Comparison of ENCODE assay signal across 34 mouse cellular contexts in the genomic region with DNA sequence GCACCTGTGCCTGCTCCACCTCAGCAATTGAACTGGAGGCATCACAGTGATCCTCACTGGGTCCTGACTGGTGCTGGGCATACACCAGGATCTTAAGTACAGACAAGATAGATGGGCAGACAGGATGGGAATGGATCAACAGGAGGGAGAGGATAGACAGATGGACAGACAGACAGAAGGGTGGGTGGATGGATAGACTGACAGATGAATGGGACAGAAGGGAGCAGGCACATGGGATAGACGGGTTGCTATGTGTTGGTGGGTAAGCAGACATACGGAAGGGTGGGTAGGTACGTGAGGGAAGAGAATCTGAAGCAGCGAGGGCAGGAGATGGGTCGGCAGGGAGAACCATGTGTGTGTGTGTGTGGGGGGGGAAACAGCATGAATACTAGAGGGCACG. TPM values are rescaled to one million over a fixed set of nuclear protein-coding genes. Genes with fewer than 3 reads are reported as not detected.
DNase-seq lines count a peak whose midpoint lies in the region; ATAC-seq lines count a peak whose summit lies in the region.
"Had no signal": no experiment of that assay in that cellular context is flagged by ENCODE, and none has a peak within 500 bp of the region (broad histone marks: within the 10 kb centered on the region; RNA-seq: fewer than 3 reads in every experiment).

No protein-coding gene starts in this region.

- no peak overlapping the region for H3K4me3 ChIP-seq in hindbrain, embryonic 12.5 days
- no peak overlapping the region for H3K4me3 ChIP-seq in hindbrain, embryonic 11.5 days (ENCODE audit: low read depth, low read length)
- H3K4me3 ChIP-seq in megakaryocyte, embryonic 14.5 days (replicated peaks): peak overlapping the region; percentile 20
- H3K4me3 ChIP-seq: heart, adult 2 months; heart, embryonic 12.5 days; kidney, embryonic 15.5 days; limb, embryonic 10.5 days; limb, embryonic 15.5 days; neural tube, embryonic 12.5 days had no signal

- H3K4me2 ChIP-seq in hindbrain, embryonic 12.5 days (replicated peaks): no peak overlapping the region
- H3K4me2 ChIP-seq in hindbrain, embryonic 11.5 days (replicated peaks; ENCODE audit: low read depth, low read length): no peak overlapping the region
- H3K4me2 ChIP-seq: heart, embryonic 12.5 days; kidney, embryonic 15.5 days; limb, embryonic 15.5 days; midbrain, embryonic 11.5 days; neural tube, embryonic 12.5 days had no signal

- WGBS in hindbrain, embryonic 12.5 days: 87% methylated on average over 6 of the region's 6 CpGs
- WGBS in hindbrain, embryonic 11.5 days: 86% methylated on average over 6 of the region's 6 CpGs

- no peaks in the 10 kb centered on the region for H3K27me3 ChIP-seq in hindbrain, embryonic 12.5 days
- no peaks in the 10 kb centered on the region for H3K27me3 ChIP-seq in hindbrain, embryonic 11.5 days (ENCODE audit: control insufficient read depth, insufficient read depth, low read length)
- H3K27me3 ChIP-seq in megakaryocyte, embryonic 14.5 days (replicated peaks): peaks cover 2% of the 10 kb centered on the region
- H3K27me3 ChIP-seq: heart, embryonic 12.5 days; kidney, embryonic 15.5 days; limb, embryonic 15.5 days; neural tube, embryonic 12.5 days had no signal

- H3K9me3 ChIP-seq in hindbrain, embryonic 12.5 days (replicated peaks): no peaks in the 10 kb centered on the region
- H3K9me3 ChIP-seq in hindbrain, embryonic 11.5 days (ENCODE audit: control insufficient read depth, low read length): no peaks in the 10 kb centered on the region
- no peaks in the 10 kb centered on the region for H3K9me3 ChIP-seq in megakaryocyte, embryonic 14.5 days
- H3K9me3 ChIP-seq: heart, embryonic 12.5 days; kidney, embryonic 15.5 days; limb, embryonic 10.5 days; limb, embryonic 15.5 days; neural tube, embryonic 12.5 days had no signal

- no peak overlapping the region; the same call in 1 of the 2 replicates for H3K27ac ChIP-seq in hindbrain, embryonic 12.5 days
- H3K27ac ChIP-seq in hindbrain, embryonic 11.5 days (ENCODE audit: low read depth, low read length): no peak overlapping the region
- H3K27ac ChIP-seq: heart, adult 2 months; kidney, embryonic 15.5 days; limb, embryonic 10.5 days; limb, embryonic 15.5 days; liver, embryonic 14.5 days; neural tube, embryonic 12.5 days had no signal

- ATAC-seq in hindbrain, embryonic 12.5 days (ENCODE audit: low FRiP score): no peak
- no peak for ATAC-seq in hindbrain, embryonic 11.5 days (ENCODE audit: low FRiP score)
- no peak for ATAC-seq in megakaryocyte, adult 5-6 weeks (ENCODE audit: poor library complexity, severe bottlenecking)
- ATAC-seq: forebrain, embryonic 14.5 days; inflammation-experienced regulatory T-cells, adult 6 months; midbrain, embryonic 16.5 days had no signal

- peaks cover 7% of the 10 kb centered on the region for H3K4me1 ChIP-seq in hindbrain, embryonic 12.5 days
- H3K4me1 ChIP-seq in hindbrain, embryonic 11.5 days (replicated peaks; ENCODE audit: control insufficient read depth, insufficient read depth, low read length): no peaks in the 10 kb centered on the region
- H3K4me1 ChIP-seq in megakaryocyte, embryonic 14.5 days: no peaks in the 10 kb centered on the region; the same call in 1 of the 2 replicates
- H3K4me1 ChIP-seq: limb, embryonic 10.5 days; limb, embryonic 15.5 days had no signal

- peak overlapping the region; percentile 23; the same call in 1 of the 2 replicates for H3K9ac ChIP-seq in hindbrain, embryonic 12.5 days
- H3K9ac ChIP-seq in hindbrain, embryonic 11.5 days (ENCODE audit: low read depth, low read length): no peak overlapping the region
- H3K9ac ChIP-seq: heart, embryonic 12.5 days; kidney, embryonic 15.5 days; limb, embryonic 15.5 days; liver, embryonic 14.5 days; neural tube, embryonic 12.5 days had no signal

- peaks cover 34% of the 10 kb centered on the region for H3K36me3 ChIP-seq in hindbrain, embryonic 12.5 days
- no peaks in the 10 kb centered on the region for H3K36me3 ChIP-seq in hindbrain, embryonic 11.5 days (ENCODE audit: control insufficient read depth, insufficient read depth, low read length)
- H3K36me3 ChIP-seq in megakaryocyte, embryonic 14.5 days (replicated peaks; ENCODE audit: low read length): peaks cover 76% of the 10 kb centered on the region

- no peak for DNase-seq in hindbrain, embryonic 11.5 days (ENCODE audit: low spot score)
- peak; percentile 49 to 77 for DNase-seq in layer of hippocampus, postnatal 14 days (ENCODE audit: low spot score in 2 of 2)
- no peak for DNase-seq in embryo, embryonic 10 days (ENCODE audit: low spot score)
- DNase-seq: adrenal gland, postnatal 25 days; B cell, adult 2 months; cerebellum, adult 2 months; heart, adult 2 months; heart, postnatal 4 days; kidney, adult 18-20 months; kidney, postnatal 25 days; lung, adult 2 months; lung, postnatal 10 days; thymus, adult 2 months; thymus, postnatal 4 days had no signal

RNA-seq across cellular contexts. Expression of gene Plbd2, which starts 10.0 kb away (rescaled TPM):
- 42.0 and 44.7 TPM in 2 replicates for polyA plus RNA-seq in hindbrain, embryonic 12.5 days (2016; fragmentation: Nextera tagmentation; extraction: Ambion mirVana)
- polyA plus RNA-seq in hindbrain, embryonic 11.5 days (2014; fragmentation: Nextera tagmentation; extraction: Ambion mirVana): 20.5 and 22.1 TPM in 2 replicates
- polyA plus RNA-seq in megakaryocyte, embryonic 14.5 days (2012; ENCODE audit: insufficient read depth, low replicate concordance): 17.5 and 24.3 TPM in 2 replicates
- 7.8 and 10.5 TPM in 2 replicates for total RNA-seq in megakaryocyte, adult 5-6 weeks (2015)
- 7.9 and 10.2 TPM in 2 replicates for total RNA-seq in megakaryocyte, adult 5-6 weeks (2017)
- 10 to 100 TPM; 69.9 to 76.1 TPM for total RNA-seq in layer of hippocampus, postnatal 14 days (2021)

RNA-seq across cellular contexts. Expression of gene Sds, which starts 17.1 kb away (rescaled TPM):
- not detected in 2 replicates for polyA plus RNA-seq in hindbrain, embryonic 12.5 days (2016; fragmentation: Nextera tagmentation; extraction: Ambion mirVana)
- not detected in 2 replicates for polyA plus RNA-seq in hindbrain, embryonic 11.5 days (2014; fragmentation: Nextera tagmentation; extraction: Ambion mirVana)
- polyA plus RNA-seq in megakaryocyte, embryonic 14.5 days (2012; ENCODE audit: insufficient read depth, low replicate concordance): not detected in 2 replicates
- total RNA-seq in megakaryocyte, adult 5-6 weeks (2015): not detected in 2 replicates
- not detected in 2 replicates for total RNA-seq in megakaryocyte, adult 5-6 weeks (2017)
- total RNA-seq in layer of hippocampus, postnatal 14 days (2021): not detected
- total RNA-seq: adrenal gland, adult 18-20 months; adrenal gland, postnatal 25 days; gastrocnemius, postnatal 4 days; heart, postnatal 4 days; left cerebral cortex, postnatal 10 days had no signal
- polyA plus RNA-seq: brain, embryonic 14.5 days; embryonic facial prominence, embryonic 11.5 days; forebrain, embryonic 14.5 days; frontal cortex, adult 2 months; heart, embryonic 12.5 days; heart, postnatal 0 days; inflammation-experienced regulatory T-cells, adult 6 months; kidney, embryonic 15.5 days; limb, embryonic 10.5 days; midbrain, embryonic 11.5 days; midbrain, embryonic 16.5 days; neural tube, embryonic 12.5 days had no signal

RNA-seq across cellular contexts. Expression of gene Slc8b1, which starts 17.5 kb away (rescaled TPM):
- polyA plus RNA-seq in hindbrain, embryonic 12.5 days (2016; fragmentation: Nextera tagmentation; extraction: Ambion mirVana): 3.5 and 4.0 TPM in 2 replicates
- 1.5 and 2.1 TPM in 2 replicates for polyA plus RNA-seq in hindbrain, embryonic 11.5 days (2014; fragmentation: Nextera tagmentation; extraction: Ambion mirVana)
- polyA plus RNA-seq in megakaryocyte, embryonic 14.5 days (2012; ENCODE audit: insufficient read depth, low replicate concordance): 3.0 and 5.3 TPM in 2 replicates
- total RNA-seq in megakaryocyte, adult 5-6 weeks (2015): 31.7 and 36.8 TPM in 2 replicates
- total RNA-seq in megakaryocyte, adult 5-6 weeks (2017): 44.1 and 60.5 TPM in 2 replicates
- total RNA-seq in layer of hippocampus, postnatal 14 days (2021): 1 to 10 TPM; 7.9 to 8.4 TPM

RNA-seq across cellular contexts. Expression of gene Sdsl, which starts 20.8 kb away (rescaled TPM):
- polyA plus RNA-seq in hindbrain, embryonic 12.5 days (2016; fragmentation: Nextera tagmentation; extraction: Ambion mirVana): 5.4 and 7.5 TPM in 2 replicates
- 5.8 and 6.7 TPM in 2 replicates for polyA plus RNA-seq in hindbrain, embryonic 11.5 days (2014; fragmentation: Nextera tagmentation; extraction: Ambion mirVana)
- polyA plus RNA-seq in megakaryocyte, embryonic 14.5 days (2012; ENCODE audit: insufficient read depth, low replicate concordance): 1.3 and 5.3 TPM in 2 replicates
- 0.49 TPM in 1 of 2 replicates, not detected in the other for total RNA-seq in megakaryocyte, adult 5-6 weeks (2015)
- 0.55 and 0.61 TPM in 2 replicates for total RNA-seq in megakaryocyte, adult 5-6 weeks (2017)
- 1 to 10 TPM; 7.1 to 8.7 TPM for total RNA-seq in layer of hippocampus, postnatal 14 days (2021)
- polyA plus RNA-seq: inflammation-experienced regulatory T-cells, adult 6 months had no signal

Comparison
In these comparisons a context has a peak if more than half of its experiments do, and no peak if none do; other contexts are left out.
1. DNase-seq: peak in layer of hippocampus, postnatal 14 days (2 of 2); none in hindbrain, embryonic 11.5 days (single experiment) and embryo, embryonic 10 days (single experiment).